Mouse (Mus musculus): ENCODE results near the gene Tmem100.

Gene Tmem100

GRCm38 (mm10) chr11:90015281-90015680 lies 14.9 kb upstream of the Tmem100 start:
- no peak for DNase-seq

DNA sequence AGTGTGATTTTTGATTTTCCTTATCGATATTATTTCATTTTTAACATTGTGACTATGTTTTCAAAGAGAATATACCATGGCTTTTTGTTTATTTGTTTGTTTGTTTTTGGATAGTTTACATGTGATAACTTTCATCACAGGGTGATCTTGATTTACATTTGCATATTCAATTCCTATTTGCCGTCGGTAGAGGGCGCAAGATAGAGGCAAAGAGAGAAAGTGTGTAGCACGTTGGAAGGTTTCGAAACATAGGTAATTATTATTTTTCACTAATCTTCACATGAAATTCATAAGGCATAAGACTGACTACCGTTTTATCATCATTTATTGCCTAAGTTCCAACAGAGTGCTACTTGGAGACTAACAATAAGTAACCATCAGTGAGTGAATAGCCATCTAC lies 11.0 kb upstream of the Tmem100 start:
- peak in 1 of 2 experiments; percentile 56 for DNase-seq

DNA sequence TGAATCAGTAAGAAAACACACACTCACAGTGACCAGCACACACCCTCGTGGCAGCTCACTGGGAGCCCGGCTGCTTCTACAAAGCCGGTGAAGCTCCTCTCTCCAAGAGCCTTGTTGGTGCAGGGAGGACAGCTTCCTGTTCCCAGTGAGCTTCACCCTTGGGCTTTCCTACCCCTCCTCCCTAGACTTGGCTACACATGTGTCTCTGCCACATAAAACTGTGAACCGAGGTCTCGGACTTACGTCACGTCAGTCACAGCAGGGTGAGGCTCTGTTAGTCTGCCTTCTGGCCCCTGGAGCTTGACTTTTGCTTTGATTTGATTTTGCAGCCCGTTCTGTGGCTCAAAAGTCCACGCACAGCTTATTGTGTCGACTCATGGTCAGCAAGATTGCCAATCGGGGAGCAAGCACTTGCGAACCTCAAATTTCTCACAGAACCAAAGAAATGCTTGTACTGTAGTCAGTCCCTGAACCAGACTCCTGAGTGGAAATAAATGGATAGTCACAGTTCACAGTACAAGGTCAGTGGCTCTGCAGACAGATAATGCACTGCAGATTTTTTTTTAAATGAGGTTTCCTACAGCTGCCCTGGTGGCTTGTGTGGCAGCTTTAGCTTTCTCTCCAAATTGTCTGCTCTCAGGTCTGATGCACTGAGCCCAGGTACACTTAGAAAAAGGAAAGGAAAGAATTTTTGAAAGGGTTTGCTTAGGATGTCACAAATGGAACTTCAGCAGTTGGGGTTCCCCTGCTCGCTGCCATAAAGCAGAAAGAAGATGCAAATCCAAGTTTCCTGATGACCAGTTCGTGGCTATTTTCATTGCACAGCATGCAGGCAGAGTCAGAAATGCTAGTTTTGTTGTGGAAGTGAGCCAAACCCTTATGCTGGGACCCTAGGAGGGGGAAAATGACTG lies 4.0 kb upstream of the Tmem100 start:
- no peak for DNase-seq

- no peak for DNase-seq
These were observed 3.4 kb upstream of the Tmem100 start for GRCm38 (mm10) chr11:90026802-90027174.

- DNase-seq: no peak
These were observed 2.9 kb upstream of the Tmem100 start for GRCm38 (mm10) chr11:90027216-90027615.

- DNase-seq: no peak
These were observed 1.4 kb upstream of the Tmem100 start for GRCm38 (mm10) chr11:90028746-90029145.

DNA sequence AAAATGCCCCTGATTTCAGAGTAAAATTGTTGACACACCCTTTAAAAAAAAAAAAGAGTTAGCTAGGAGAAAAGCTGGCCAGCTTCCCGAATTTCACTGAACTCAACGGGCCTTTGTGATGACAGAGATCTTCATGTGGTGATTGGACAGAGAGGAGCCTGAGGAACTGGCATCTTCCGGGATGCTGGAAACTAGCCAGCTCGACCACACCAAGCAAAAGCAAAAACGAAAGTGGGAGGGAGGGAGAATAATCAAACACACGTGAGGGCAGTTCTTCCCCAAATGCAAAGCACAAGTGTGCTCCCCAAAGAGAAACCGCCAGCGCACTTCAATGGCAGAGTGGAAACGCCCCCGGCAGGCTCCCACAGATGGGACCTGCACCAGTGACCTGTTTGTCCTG lies 794 bp upstream of the Tmem100 start:
- DNase-seq: peak; percentile 11 to 37

- DNase-seq: peak; percentile 13 to 34
These were observed 409 bp downstream of the Tmem100 start for GRCm38 (mm10) chr11:90030557-90030956.

DNA sequence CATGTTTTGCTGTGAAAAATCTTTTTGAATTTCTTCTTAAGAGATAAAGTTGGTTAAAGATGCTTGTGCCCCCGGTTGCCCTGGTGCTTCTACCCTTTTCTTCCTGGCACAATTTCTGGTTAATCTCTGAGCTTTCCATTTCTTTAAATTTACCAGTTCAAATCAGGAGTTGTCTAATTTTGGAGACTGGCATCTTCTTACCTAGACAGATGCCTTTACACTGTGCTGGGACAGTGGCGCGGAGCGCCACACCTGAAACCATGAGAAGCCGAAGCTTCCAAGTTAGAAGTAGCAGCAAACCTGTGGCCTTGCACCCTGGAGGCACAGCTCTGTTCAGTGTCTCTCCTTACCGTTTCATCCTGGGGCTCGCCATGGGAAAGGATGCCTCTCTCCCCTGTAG lies 928 bp downstream of the Tmem100 start:
- DNase-seq: no peak

- no peak for DNase-seq
These were observed 2.7 kb downstream of the Tmem100 start for GRCm38 (mm10) chr11:90032807-90033206.

DNA sequence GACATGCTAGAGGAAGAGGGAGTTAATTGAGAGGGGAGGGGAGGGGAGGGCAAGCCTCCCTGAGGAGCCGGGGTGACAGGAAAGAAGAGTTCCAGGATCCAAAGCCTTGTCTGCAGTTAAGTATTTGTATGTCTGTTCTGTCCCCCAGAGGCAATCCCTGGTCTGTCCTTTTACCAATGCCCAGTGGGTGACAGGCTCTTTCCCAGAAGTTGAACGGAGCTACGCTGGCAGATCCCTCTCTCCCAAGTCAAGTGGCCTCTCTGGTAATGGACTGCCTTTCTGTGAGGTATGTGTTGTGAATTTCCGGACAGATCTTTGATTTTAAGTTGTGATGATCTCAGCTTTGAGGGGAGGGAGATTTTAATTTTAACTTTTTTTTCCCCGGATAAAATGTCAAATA lies 3.3 kb downstream of the Tmem100 start:
- DNase-seq: no peak

DNA sequence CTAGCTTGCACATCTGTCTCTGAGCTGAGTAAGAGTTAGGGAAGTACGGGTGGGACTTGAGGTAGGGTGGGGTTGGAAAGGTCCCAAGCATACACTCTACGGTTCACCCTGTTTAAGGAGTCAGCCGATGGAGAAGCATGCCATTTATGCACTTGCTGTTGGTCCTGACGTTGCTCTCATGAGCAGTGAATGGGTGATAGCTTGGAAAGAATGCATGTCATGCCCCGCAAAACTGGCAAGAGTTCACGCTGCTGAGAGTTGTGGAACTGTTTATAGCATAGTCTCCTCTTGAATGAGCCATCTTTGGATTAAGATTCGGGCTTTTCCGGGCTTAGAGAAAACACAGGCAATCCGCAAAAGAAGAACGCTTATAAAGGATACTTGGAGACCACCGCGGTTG lies 4.5 kb downstream of the Tmem100 start:
- no peak for DNase-seq

DNA sequence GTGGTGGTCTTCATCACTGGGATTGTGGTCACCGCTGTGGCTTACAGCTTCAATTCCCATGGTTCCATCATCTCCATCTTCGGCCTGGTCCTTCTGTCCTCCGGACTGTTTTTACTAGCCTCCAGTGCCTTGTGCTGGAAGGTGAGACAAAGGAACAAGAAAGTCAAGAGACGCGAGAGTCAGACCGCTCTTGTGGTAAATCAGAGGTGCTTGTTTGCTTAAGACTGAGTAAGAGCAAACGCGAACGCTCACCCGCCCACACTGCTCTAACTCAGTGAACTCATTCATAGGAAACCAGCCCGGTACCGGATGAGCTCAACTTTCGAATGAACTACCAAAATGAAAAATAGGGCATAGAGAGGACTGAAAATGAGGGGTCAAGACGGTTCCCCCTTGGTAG lies 5.4 kb downstream of the Tmem100 start:
- no peak for DNase-seq

GRCm38 (mm10) chr11:90036416-90036815 lies 6.3 kb downstream of the Tmem100 start:
- no peak for DNase-seq

- DNase-seq: peak in 1 of 2 experiments; percentile 20
These were observed 7.9 kb downstream of the Tmem100 start for GRCm38 (mm10) chr11:90038022-90038421.

DNA sequence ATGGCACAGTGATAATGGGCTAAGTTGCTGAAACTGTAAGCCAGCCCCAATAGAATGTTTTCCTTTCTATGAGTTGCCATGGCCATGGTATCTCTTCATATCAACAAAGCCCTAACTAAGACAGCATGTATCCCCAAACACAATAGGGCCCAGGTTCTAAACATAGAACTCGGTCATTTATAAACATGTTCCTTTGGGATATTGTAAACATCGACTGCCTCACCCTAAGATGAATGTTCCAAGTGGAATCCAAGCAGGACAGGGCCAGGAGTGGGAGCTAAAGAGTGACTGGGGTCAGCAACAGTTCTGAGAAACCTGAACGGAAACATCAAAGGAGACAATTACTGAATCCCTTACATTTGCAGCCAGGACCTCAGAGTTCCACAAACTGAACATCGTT lies 14.3 kb downstream of the Tmem100 start:
- DNase-seq: no peak

DNA sequence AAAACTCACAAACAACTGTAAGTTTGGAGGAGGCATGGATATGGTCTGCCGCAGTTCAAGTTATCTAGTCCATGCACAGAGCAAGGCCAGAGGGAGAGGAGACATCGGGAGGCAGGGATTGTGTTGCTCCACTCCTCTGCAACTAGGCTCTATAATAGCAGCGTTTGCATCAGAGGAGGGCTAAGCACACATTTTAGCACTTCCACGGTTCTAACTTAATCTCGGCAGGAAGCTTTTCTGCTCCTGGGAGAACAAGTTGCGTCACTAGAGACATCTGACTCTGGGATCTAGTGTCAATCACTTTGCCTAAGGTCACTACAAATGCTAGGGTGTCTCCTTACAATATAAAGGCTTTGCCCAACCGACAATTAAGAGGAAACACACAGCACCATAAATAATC lies 16.1 kb downstream of the Tmem100 start:
- no peak for DNase-seq

GRCm38 (mm10) chr11:90047271-90047670 lies 17.1 kb downstream of the Tmem100 start:
- DNase-seq: no peak

DNA sequence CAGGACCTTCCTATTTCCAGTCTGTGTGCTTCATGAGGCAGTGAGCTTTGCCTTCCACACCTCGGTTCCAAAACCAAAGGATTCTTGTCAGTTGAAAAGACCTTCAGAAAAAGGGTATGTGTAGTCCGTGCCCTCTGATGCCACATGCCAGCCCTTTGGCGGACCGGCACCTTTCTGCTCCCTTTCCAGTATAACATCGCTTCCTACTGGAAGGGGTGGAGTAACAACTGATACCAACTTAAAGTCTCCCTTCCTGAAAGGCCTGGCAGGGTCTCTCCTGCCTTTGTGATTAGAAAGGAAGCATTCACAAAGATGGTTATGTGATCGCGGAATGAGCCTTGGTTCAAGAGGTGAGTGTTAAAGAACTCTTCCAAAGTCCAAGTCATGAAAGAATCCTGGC lies 19.9 kb downstream of the Tmem100 start:
- no peak for DNase-seq

- DNase-seq: no peak
These were observed 22.6 kb downstream of the Tmem100 start for GRCm38 (mm10) chr11:90052785-90053184.

- DNase-seq: no peak
These were observed 23.7 kb downstream of the Tmem100 start for GRCm38 (mm10) chr11:90053820-90054219.

- DNase-seq: no peak
These were observed 24.3 kb downstream of the Tmem100 start for GRCm38 (mm10) chr11:90054401-90054800.

GRCm38 (mm10) chr11:90057070-90057469 lies 26.9 kb downstream of the Tmem100 start:
- no peak for DNase-seq

- DNase-seq: no peak
These were observed 29.1 kb downstream of the Tmem100 start for GRCm38 (mm10) chr11:90059241-90059640.

DNA sequence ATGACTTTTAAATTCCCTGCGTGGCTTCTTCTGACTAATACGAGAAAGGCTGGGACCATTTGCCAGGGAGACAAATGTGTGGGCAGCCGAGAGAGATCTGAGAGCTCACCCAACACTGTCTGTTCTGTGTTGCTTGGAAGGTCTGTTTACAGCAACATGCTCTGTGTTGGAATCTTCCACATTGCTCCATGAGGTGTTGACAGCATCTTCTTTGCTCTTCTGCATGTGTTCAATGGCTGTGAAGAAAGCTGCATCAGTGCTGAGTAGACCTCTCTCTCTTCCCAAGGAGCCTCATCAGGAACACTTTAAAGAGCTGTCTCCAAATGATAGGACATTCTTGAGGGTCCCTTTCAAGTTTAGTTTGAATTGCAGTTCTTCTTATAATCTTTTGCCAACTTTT lies 32.5 kb downstream of the Tmem100 start:
- DNase-seq: no peak
